In genomic region chr17:7435075-7435474, GRCm38 (mm10) we compare ENCODE assay signal across 26 mouse cellular contexts. TPM values are rescaled to one million over a fixed set of nuclear protein-coding genes. Genes with fewer than 3 reads are reported as not detected.
A peak's percentile ranks its signal among the peaks of the same experiment; 100 is the strongest.
DNase-seq lines count a peak whose midpoint lies in the region; ATAC-seq and TF ChIP-seq lines count a peak whose summit lies in the region.
"Had no signal": no experiment of that assay in that cellular context is flagged by ENCODE, and none has a peak within 500 bp of the region (broad histone marks: within the 10 kb centered on the region; RNA-seq: fewer than 3 reads in every experiment).

No protein-coding gene starts in this region.

- no peaks in the 10 kb centered on the region for H3K79me2 ChIP-seq in MEL (ENCODE audit: control insufficient read depth, insufficient read depth, low read length, poor library complexity)

- no peak for DNase-seq in gastrocnemius, adult 2 months
- no peak for DNase-seq in gastrocnemius, postnatal 4 days (ENCODE audit: low spot score in 2 of 2)
- peak; percentile 44 for DNase-seq in midbrain, embryonic 11.5 days (ENCODE audit: low spot score, missing footprints)
- no peak for DNase-seq in midbrain, postnatal 0 days (ENCODE audit: low spot score)
- DNase-seq in MEL (ENCODE audit: low read depth, low spot score) = no peak
- no peak for DNase-seq in lung, postnatal 4 days
- no peak for DNase-seq in embryonic facial prominence, embryonic 10.5 days (ENCODE audit: low spot score)
- DNase-seq: adrenal gland, adult 2 months; adrenal gland, postnatal 10 days; adrenal gland, postnatal 25 days; B cell, adult 2 months; cerebellum, adult 11 months; cerebellum, adult 18-20 months; cerebellum, adult 9-10 months; cerebellum, postnatal 10 days; cerebellum, postnatal 25 days had no signal

- no peak for TF ChIP-seq POLR2A in MEL (IDR thresholded peaks at IDR 0.05; ENCODE audit: control insufficient read depth in 1 of 2, insufficient read depth in 1 of 2, low read depth in 1 of 2, low read length in 2 of 2, poor library complexity in 1 of 2)

- no peak for ATAC-seq in midbrain, embryonic 11.5 days (ENCODE audit: low FRiP score)
- no peak for ATAC-seq in midbrain, postnatal 0 days (ENCODE audit: low FRiP score)
- ATAC-seq: forebrain, embryonic 14.5 days; forebrain, embryonic 16.5 days had no signal

- no peak for TF ChIP-seq RAD21 in MEL (IDR thresholded peaks at IDR 0.05; ENCODE audit: low read depth, low read length)

- no peak overlapping the region for H3K4me2 ChIP-seq in midbrain, embryonic 11.5 days
- no peak overlapping the region for H3K4me2 ChIP-seq in midbrain, postnatal 0 days (ENCODE audit: low read depth, low read length, poor library complexity, severe bottlenecking)
- H3K4me2 ChIP-seq: embryonic facial prominence, embryonic 13.5 days; embryonic facial prominence, embryonic 15.5 days; forebrain, embryonic 12.5 days had no signal

- H3K9ac ChIP-seq in midbrain, embryonic 11.5 days (ENCODE audit: low read length) = no peak overlapping the region
- H3K9ac ChIP-seq in midbrain, postnatal 0 days (replicated peaks; ENCODE audit: low read length, poor library complexity, severe bottlenecking) = no peak overlapping the region
- H3K9ac ChIP-seq in MEL (ENCODE audit: control insufficient read depth, low read depth, low read length, poor library complexity, severe bottlenecking) = no peak overlapping the region
- H3K9ac ChIP-seq: embryonic facial prominence, embryonic 13.5 days; embryonic facial prominence, embryonic 15.5 days; forebrain, embryonic 12.5 days had no signal

- H3K27me3 ChIP-seq in midbrain, embryonic 11.5 days (ENCODE audit: control insufficient read depth, insufficient read depth, low read length) = no peaks in the 10 kb centered on the region
- H3K27me3 ChIP-seq in midbrain, postnatal 0 days (ENCODE audit: insufficient read depth, low read length) = no peaks in the 10 kb centered on the region
- H3K27me3 ChIP-seq in MEL (ENCODE audit: control insufficient read depth in 1 of 2, insufficient read depth in 2 of 2, low read length in 2 of 2) = no peaks in the 10 kb centered on the region
- H3K27me3 ChIP-seq in embryonic facial prominence, embryonic 10.5 days (replicated peaks; ENCODE audit: low read depth, poor library complexity, severe bottlenecking) = no peaks in the 10 kb centered on the region
- H3K27me3 ChIP-seq: embryonic facial prominence, embryonic 13.5 days; embryonic facial prominence, embryonic 15.5 days; forebrain, embryonic 12.5 days had no signal

- H3K4me3 ChIP-seq in gastrocnemius, adult 2 months = no peak overlapping the region
- H3K4me3 ChIP-seq in midbrain, embryonic 11.5 days (ENCODE audit: low read depth, low read length) = no peak overlapping the region
- no peak overlapping the region for H3K4me3 ChIP-seq in midbrain, postnatal 0 days (ENCODE audit: low read depth, low read length)
- H3K4me3 ChIP-seq in MEL (ENCODE audit: control insufficient read depth in 1 of 2, insufficient read depth in 1 of 2, low read depth in 2 of 2, low read length in 2 of 2) = no peak overlapping the region
- no peak overlapping the region for H3K4me3 ChIP-seq in embryonic facial prominence, embryonic 10.5 days
- H3K4me3 ChIP-seq: embryonic facial prominence, embryonic 13.5 days; embryonic facial prominence, embryonic 15.5 days; erythroblast, embryonic 14.5 days; forebrain, embryonic 10.5 days; forebrain, embryonic 12.5 days had no signal

- H3K27ac ChIP-seq in gastrocnemius, adult 2 months = peak overlapping the region; percentile 46; the same call in 1 of the 2 replicates
- no peak overlapping the region for H3K27ac ChIP-seq in midbrain, embryonic 11.5 days (ENCODE audit: low read depth, low read length)
- H3K27ac ChIP-seq in midbrain, postnatal 0 days (ENCODE audit: low read depth, low read length) = no peak overlapping the region
- H3K27ac ChIP-seq in MEL (ENCODE audit: control insufficient read depth, low read depth, low read length) = no peak overlapping the region
- no peak overlapping the region for H3K27ac ChIP-seq in embryonic facial prominence, embryonic 10.5 days (replicated peaks)
- H3K27ac ChIP-seq: embryonic facial prominence, embryonic 13.5 days; embryonic facial prominence, embryonic 15.5 days; forebrain, embryonic 10.5 days; forebrain, embryonic 12.5 days had no signal

- WGBS in midbrain, embryonic 11.5 days = 77% methylated on average over 3 of the region's 3 CpGs
- 71% methylated on average over 3 of the region's 3 CpGs for WGBS in midbrain, postnatal 0 days
- 76% methylated on average over 3 of the region's 3 CpGs for WGBS in embryonic facial prominence, embryonic 10.5 days

- no peaks in the 10 kb centered on the region for H3K4me1 ChIP-seq in midbrain, embryonic 11.5 days (ENCODE audit: control insufficient read depth, insufficient read depth, low read length)
- H3K4me1 ChIP-seq in midbrain, postnatal 0 days (ENCODE audit: insufficient read depth, low read length) = no peaks in the 10 kb centered on the region
- H3K4me1 ChIP-seq in MEL (ENCODE audit: control insufficient read depth in 1 of 2, insufficient read depth in 2 of 2, low read length in 2 of 2) = no peaks in the 10 kb centered on the region
- H3K4me1 ChIP-seq in embryonic facial prominence, embryonic 10.5 days = 0 out of 2 replicates have a peak, but pooled peaks cover 5% of the 10 kb centered on the region
- H3K4me1 ChIP-seq: embryonic facial prominence, embryonic 13.5 days; embryonic facial prominence, embryonic 15.5 days; forebrain, embryonic 10.5 days; forebrain, embryonic 12.5 days had no signal

- H3K9me3 ChIP-seq in midbrain, embryonic 11.5 days (ENCODE audit: control insufficient read depth, low read length) = no peaks in the 10 kb centered on the region
- H3K9me3 ChIP-seq in midbrain, postnatal 0 days (ENCODE audit: low read length) = no peaks in the 10 kb centered on the region
- no peaks in the 10 kb centered on the region for H3K9me3 ChIP-seq in MEL (replicated peaks; ENCODE audit: insufficient read depth, low read length)
- no peaks in the 10 kb centered on the region for H3K9me3 ChIP-seq in embryonic facial prominence, embryonic 10.5 days
- H3K9me3 ChIP-seq: embryonic facial prominence, embryonic 13.5 days; embryonic facial prominence, embryonic 15.5 days; forebrain, embryonic 10.5 days; forebrain, embryonic 12.5 days; G1E had no signal

- intact Hi-C loops in gastrocnemius, adult 2 months (cut with DNase I) = no loop called here

- no peak for TF ChIP-seq EP300 in MEL (IDR thresholded peaks at IDR 0.05; ENCODE audit: low read depth in 1 of 2, low read length in 2 of 2)

- no peaks in the 10 kb centered on the region for H3K36me3 ChIP-seq in midbrain, embryonic 11.5 days (ENCODE audit: control insufficient read depth, insufficient read depth, low read length)
- no peaks in the 10 kb centered on the region for H3K36me3 ChIP-seq in midbrain, postnatal 0 days (ENCODE audit: insufficient read depth, low read length)
- H3K36me3 ChIP-seq in MEL (ENCODE audit: control insufficient read depth in 1 of 2, insufficient read depth in 2 of 2, low read length in 2 of 2) = no peaks in the 10 kb centered on the region
- no peaks in the 10 kb centered on the region for H3K36me3 ChIP-seq in embryonic facial prominence, embryonic 10.5 days (replicated peaks)
- H3K36me3 ChIP-seq: embryonic facial prominence, embryonic 13.5 days; embryonic facial prominence, embryonic 15.5 days; forebrain, embryonic 10.5 days; forebrain, embryonic 12.5 days; G1E had no signal

- no peak for TF ChIP-seq CTCF in gastrocnemius, adult 2 months (IDR thresholded peaks at IDR 0.05)
- no peak for TF ChIP-seq CTCF in midbrain, postnatal 0 days (IDR thresholded peaks at IDR 0.05)
- TF ChIP-seq CTCF in MEL (IDR thresholded peaks at IDR 0.05 in 2 of 3, conservative IDR thresholded peaks at IDR 0.05 in 1 of 3; ENCODE audit: control insufficient read depth in 1 of 3, insufficient read depth in 1 of 3, low read depth in 2 of 3, low read length in 3 of 3, poor library complexity in 1 of 3, severe bottlenecking in 1 of 3) = no peak

TF ChIP-seq in MEL, 35 proteins besides CTCF, POLR2A, EP300 and RAD21:
- TF ChIP-seq ZMIZ1 (IDR thresholded peaks at IDR 0.05; ENCODE audit: low read depth, low read length) (no peak), MEF2A (IDR thresholded peaks at IDR 0.05; ENCODE audit: extremely low read depth, insufficient replicate concordance, low read depth, low read length, poor library complexity, severe bottlenecking) (no peak), USF1 (IDR thresholded peaks at IDR 0.05; ENCODE audit: low read depth, low read length) (peak; percentile 51)

RNA-seq across cellular contexts. Expression of gene Unc93a2, which starts 49.8 kb away (rescaled TPM):
- total RNA-seq in gastrocnemius, adult 2 months (2021) = under 1 TPM; 0.17 to 0.18 TPM
- under 1 TPM; 0.39 to 0.52 TPM for total RNA-seq in gastrocnemius, postnatal 4 days (2021)
- not detected in 2 replicates for polyA plus RNA-seq in midbrain, embryonic 11.5 days (2014; fragmentation: Nextera tagmentation; extraction: Ambion mirVana)
- total RNA-seq in midbrain, postnatal 0 days (2014; rRNA removed) = 0.19 TPM in 1 of 2 replicates, not detected in the other
- 0.05 TPM in 1 of 2 replicates, not detected in the other for polyA plus RNA-seq in midbrain, postnatal 0 days (2015; fragmentation: Nextera tagmentation; extraction: Ambion mirVana)
- total RNA-seq in MEL (2012; rRNA removed) = not detected in 2 replicates
- not detected for polyA plus RNA-seq in MEL (2012; ENCODE audit: insufficient read depth in 1 of 2, insufficient read length in 2 of 2, low read depth in 1 of 2, low replicate concordance in 2 of 2, missing spikeins in 1 of 2)
- not detected in 2 replicates for polyA plus RNA-seq in embryonic facial prominence, embryonic 10.5 days (2016; fragmentation: Nextera tagmentation; extraction: Ambion mirVana)
- polyA plus RNA-seq: cortical plate, adult 2 months; embryonic facial prominence, embryonic 11.5 days; embryonic facial prominence, embryonic 13.5 days; erythroblast, embryonic 14.5 days; forebrain, embryonic 10.5 days; forebrain, embryonic 12.5 days; forebrain, embryonic 14.5 days; forebrain, embryonic 16.5 days; G1E had no signal
